Mouse (Mus musculus): ENCODE results near the gene Csta1. TPM values are rescaled to one million over a fixed set of nuclear protein-coding genes. Genes with fewer than 3 reads are reported as not detected.

Csta1 gene
- polyA plus RNA-seq, 1 experiment from 2014 or later = 0.55 TPM

- no peak overlapping the region for H3K27ac ChIP-seq
- WGBS = 64% methylated on average over 3 of the region's 3 CpGs
- no peak for ATAC-seq (ENCODE audit: insufficient number of reproducible peaks, insufficient read depth, low FRiP score, low TSS enrichment, low read depth)
- H3K4me2 ChIP-seq = no peak overlapping the region
- no peaks in the 10 kb centered on the region for H3K27me3 ChIP-seq
- H3K9me3 ChIP-seq = no peaks in the 10 kb centered on the region
- peaks cover 3% of the 10 kb centered on the region; the same call in 1 of the 2 replicates for H3K4me1 ChIP-seq
- no peak overlapping the region for H3K9ac ChIP-seq
- H3K36me3 ChIP-seq = peaks cover 28% of the 10 kb centered on the region
- no peak overlapping the region for H3K4me3 ChIP-seq
Observed at GRCm38 (mm10) chr16:36094079-36094478, 37.0 kb downstream of the Csta1 start.

- Histone ChIP-seq H3K9ac (no peak overlapping the region), H3K9me3 (no peaks in the 10 kb centered on the region), H3K27me3 (no peaks in the 10 kb centered on the region), H3K4me1 (peaks cover 3% of the 10 kb centered on the region; the same call in 1 of the 2 replicates), H3K4me3 (no peak overlapping the region), H3K36me3 (peaks cover 50% of the 10 kb centered on the region), H3K27ac (no peak overlapping the region), H3K4me2 (no peak overlapping the region)
- no peak for ATAC-seq (ENCODE audit: insufficient number of reproducible peaks, insufficient read depth, low FRiP score, low TSS enrichment, low read depth)
- 82% methylated on average over 11 of the region's 11 CpGs for WGBS
Observed at GRCm38 (mm10) chr16:36090785-36091509, 40.1 kb downstream of the Csta1 start.

- Histone ChIP-seq H3K9ac (no peak overlapping the region), H3K4me1 (peaks cover 3% of the 10 kb centered on the region; the same call in 1 of the 2 replicates), H3K27ac (no peak overlapping the region), H3K27me3 (no peaks in the 10 kb centered on the region), H3K4me2 (no peak overlapping the region), H3K36me3 (peaks cover 59% of the 10 kb centered on the region), H3K4me3 (no peak overlapping the region), H3K9me3 (no peaks in the 10 kb centered on the region)
- no peak for ATAC-seq (ENCODE audit: insufficient number of reproducible peaks, insufficient read depth, low FRiP score, low TSS enrichment, low read depth)
- WGBS = 74% methylated on average over 8 of the region's 8 CpGs
Observed at GRCm38 (mm10) chr16:36089850-36090616, 41.0 kb downstream of the Csta1 start.

- Histone ChIP-seq H3K9me3 (no peaks in the 10 kb centered on the region), H3K36me3 (peaks cover 67% of the 10 kb centered on the region), H3K9ac (no peak overlapping the region), H3K4me3 (no peak overlapping the region), H3K27ac (no peak overlapping the region), H3K27me3 (no peaks in the 10 kb centered on the region), H3K4me2 (no peak overlapping the region), H3K4me1 (peaks cover 3% of the 10 kb centered on the region; the same call in 1 of the 2 replicates)
- no peak for ATAC-seq (ENCODE audit: insufficient number of reproducible peaks, insufficient read depth, low FRiP score, low TSS enrichment, low read depth)
- WGBS = 77% methylated on average over 7 of the region's 7 CpGs
Observed at GRCm38 (mm10) chr16:36089065-36089464, 42.0 kb downstream of the Csta1 start.

GRCm38 (mm10) chr16:36087846-36088245 lies 43.2 kb downstream of the Csta1 start:
- no peak overlapping the region for H3K27ac ChIP-seq

GRCm38 (mm10) chr16:36079916-36080315 lies 51.1 kb downstream of the Csta1 start:
- peaks cover 16% of the 10 kb centered on the region for H3K36me3 ChIP-seq
- no peaks in the 10 kb centered on the region for H3K4me1 ChIP-seq
- no peak overlapping the region for H3K4me2 ChIP-seq
- no peak overlapping the region for H3K9ac ChIP-seq
- no peak for ATAC-seq (ENCODE audit: insufficient number of reproducible peaks, insufficient read depth, low FRiP score, low TSS enrichment, low read depth)
- H3K4me3 ChIP-seq = no peak overlapping the region
- H3K27ac ChIP-seq = no peak overlapping the region
- WGBS = 94% methylated on average over 3 of the region's 3 CpGs
- no peaks in the 10 kb centered on the region for H3K9me3 ChIP-seq
- no peaks in the 10 kb centered on the region for H3K27me3 ChIP-seq

More at GRCm38 (mm10) chr16:36087846-36088245, 43.2 kb downstream of the Csta1 start:
- WGBS = 86% methylated on average over 4 of the region's 4 CpGs
- Histone ChIP-seq H3K4me2 (no peak overlapping the region), H3K27me3 (no peaks in the 10 kb centered on the region), H3K4me1 (peaks cover 2% of the 10 kb centered on the region; the same call in 1 of the 2 replicates), H3K36me3 (peaks cover 74% of the 10 kb centered on the region), H3K9me3 (no peaks in the 10 kb centered on the region), H3K9ac (no peak overlapping the region), H3K4me3 (no peak overlapping the region)
- ATAC-seq (ENCODE audit: insufficient number of reproducible peaks, insufficient read depth, low FRiP score, low TSS enrichment, low read depth) = no peak

GRCm38 (mm10) chr16:36074772-36075171 lies 56.3 kb downstream of the Csta1 start:
- 89% methylated on average over 3 of the region's 3 CpGs for WGBS
- no peaks in the 10 kb centered on the region for H3K36me3 ChIP-seq

GRCm38 (mm10) chr16:36072410-36073011 lies 58.5 kb downstream of the Csta1 start:
- H3K27me3 ChIP-seq = no peaks in the 10 kb centered on the region
- no peaks in the 10 kb centered on the region for H3K9me3 ChIP-seq
- 30% methylated on average over 8 of the region's 8 CpGs for WGBS
- peak overlapping the region; percentile 99 for H3K27ac ChIP-seq
- peak overlapping the region; percentile 69 for H3K4me2 ChIP-seq
- ATAC-seq (ENCODE audit: insufficient number of reproducible peaks, insufficient read depth, low FRiP score, low TSS enrichment, low read depth) = no peak
- peaks cover 4% of the 10 kb centered on the region; the same call in 1 of the 2 replicates for H3K36me3 ChIP-seq
- H3K9ac ChIP-seq = peak overlapping the region; percentile 88
- H3K4me1 ChIP-seq = peaks cover 20% of the 10 kb centered on the region
- peak overlapping the region; percentile 82 for H3K4me3 ChIP-seq

More at GRCm38 (mm10) chr16:36074772-36075171, 56.3 kb downstream of the Csta1 start:
- H3K27me3 ChIP-seq = no peaks in the 10 kb centered on the region
- H3K4me2 ChIP-seq = no peak overlapping the region
- H3K27ac ChIP-seq = no peak overlapping the region
- no peak overlapping the region for H3K9ac ChIP-seq
- ATAC-seq (ENCODE audit: insufficient number of reproducible peaks, insufficient read depth, low FRiP score, low TSS enrichment, low read depth) = no peak
- H3K4me3 ChIP-seq = no peak overlapping the region
- peaks cover 7% of the 10 kb centered on the region for H3K4me1 ChIP-seq
- no peaks in the 10 kb centered on the region for H3K9me3 ChIP-seq

- peak within 1 kb of the TSS; percentile 82 for H3K4me3 ChIP-seq
- peak within 1 kb of the TSS; percentile 99 for H3K27ac ChIP-seq
- peak within 1 kb of the TSS; percentile 88 for H3K9ac ChIP-seq
- no peaks in the 10 kb centered on the region for H3K27me3 ChIP-seq
- peak within 1 kb of the TSS; percentile 69 for H3K4me2 ChIP-seq
- ATAC-seq (ENCODE audit: insufficient number of reproducible peaks, insufficient read depth, low FRiP score, low TSS enrichment, low read depth) = peak; percentile 96
- under 1% methylated on average over 81 of the region's 81 CpGs for WGBS
- H3K4me1 ChIP-seq = peaks cover 20% of the 10 kb centered on the region
- H3K9me3 ChIP-seq = no peaks in the 10 kb centered on the region
- peaks cover 8% of the 10 kb centered on the region; the same call in 1 of the 2 replicates for H3K36me3 ChIP-seq
Observed at GRCm38 (mm10) chr16:36071450-36072379, 59.3 kb downstream of the Csta1 start, which contains the start of the genes Fam162a and Ccdc58. TSS of gene Fam162a (minus strand) at chr16:36071594. TSS of gene Ccdc58 (plus strand) at chr16:36071685.

GRCm38 (mm10) chr16:36071071-36071449 lies 60.0 kb downstream of the Csta1 start:
- no peak for ATAC-seq (ENCODE audit: insufficient number of reproducible peaks, insufficient read depth, low FRiP score, low TSS enrichment, low read depth)
- H3K36me3 ChIP-seq = peaks cover 8% of the 10 kb centered on the region; the same call in 1 of the 2 replicates

More at GRCm38 (mm10) chr16:36071071-36071449, 60.0 kb downstream of the Csta1 start:
- peak overlapping the region; percentile 82 for H3K4me3 ChIP-seq
- peak overlapping the region; percentile 69 for H3K4me2 ChIP-seq
- H3K27me3 ChIP-seq = no peaks in the 10 kb centered on the region
- H3K27ac ChIP-seq = peak overlapping the region; percentile 99
- H3K9me3 ChIP-seq = no peaks in the 10 kb centered on the region
- 1% methylated on average over 16 of the region's 16 CpGs for WGBS
- peak overlapping the region; percentile 88 for H3K9ac ChIP-seq
- H3K4me1 ChIP-seq = peaks cover 20% of the 10 kb centered on the region

Measured in embryonic facial prominence, embryonic 13.5 days (tissue).